In genomic region chr11:52286958-52287305, GRCm38 (mm10) we compare ENCODE assay signal across 14 mouse cellular contexts. TPM values are rescaled to one million over a fixed set of nuclear protein-coding genes. Genes with fewer than 3 reads are reported as not detected.
DNase-seq lines count a peak whose midpoint lies in the region; ATAC-seq lines count a peak whose summit lies in the region.
"Had no signal": no experiment of that assay in that cellular context is flagged by ENCODE, and none has a peak within 500 bp of the region (broad histone marks: within the 10 kb centered on the region; RNA-seq: fewer than 3 reads in every experiment).

No protein-coding gene starts in this region.

- DNase-seq in hindbrain, embryonic 11.5 days (ENCODE audit: low spot score): peak; percentile 15
- peak; percentile 21 to 27 for DNase-seq in thymus, postnatal 36 days
- DNase-seq in thymus, adult 18-20 months: no peak
- DNase-seq in embryonic facial prominence, embryonic 10.5 days (ENCODE audit: low spot score): peak; percentile 62
- DNase-seq in neural tube, embryonic 11.5 days (ENCODE audit: low spot score): peak; percentile 13
- DNase-seq in layer of hippocampus, postnatal 36 days: no peak
- no peak for DNase-seq in spleen, adult 18-20 months
- DNase-seq: cerebellum, adult 8-10 months; heart, postnatal 36 days had no signal

- H3K36me3 ChIP-seq in hindbrain, embryonic 11.5 days (ENCODE audit: control insufficient read depth, insufficient read depth, low read length): no peaks in the 10 kb centered on the region
- H3K36me3 ChIP-seq in hindbrain, embryonic 13.5 days: no peaks in the 10 kb centered on the region
- no peaks in the 10 kb centered on the region for H3K36me3 ChIP-seq in embryonic facial prominence, embryonic 10.5 days (replicated peaks)
- no peaks in the 10 kb centered on the region for H3K36me3 ChIP-seq in neural tube, embryonic 11.5 days (ENCODE audit: control insufficient read depth, insufficient read depth, low read length)
- H3K36me3 ChIP-seq: forebrain, embryonic 15.5 days; intestine, embryonic 15.5 days; lung, embryonic 15.5 days had no signal

- 0 out of 2 replicates have a peak overlapping the region, but pooled peaks have one; percentile 23 for H3K9ac ChIP-seq in hindbrain, embryonic 11.5 days (ENCODE audit: low read depth, low read length)
- H3K9ac ChIP-seq in hindbrain, embryonic 13.5 days: no peak overlapping the region
- H3K9ac ChIP-seq in neural tube, embryonic 11.5 days (ENCODE audit: low read length): no peak overlapping the region
- H3K9ac ChIP-seq: forebrain, embryonic 15.5 days; intestine, embryonic 15.5 days; lung, embryonic 15.5 days had no signal

- no peaks in the 10 kb centered on the region for H3K9me3 ChIP-seq in hindbrain, embryonic 11.5 days (ENCODE audit: control insufficient read depth, low read length)
- no peaks in the 10 kb centered on the region for H3K9me3 ChIP-seq in hindbrain, embryonic 13.5 days
- H3K9me3 ChIP-seq in embryonic facial prominence, embryonic 10.5 days: no peaks in the 10 kb centered on the region
- H3K9me3 ChIP-seq in neural tube, embryonic 11.5 days (ENCODE audit: control insufficient read depth, low read length): no peaks in the 10 kb centered on the region
- H3K9me3 ChIP-seq: forebrain, embryonic 15.5 days; intestine, embryonic 15.5 days; lung, embryonic 15.5 days; megakaryocyte, embryonic 14.5 days had no signal

- no peak overlapping the region for H3K4me3 ChIP-seq in hindbrain, embryonic 11.5 days (ENCODE audit: low read depth, low read length)
- no peak overlapping the region for H3K4me3 ChIP-seq in hindbrain, embryonic 13.5 days
- H3K4me3 ChIP-seq in embryonic facial prominence, embryonic 10.5 days: 0 out of 2 replicates have a peak overlapping the region, but pooled peaks have one; percentile 11
- H3K4me3 ChIP-seq in neural tube, embryonic 11.5 days (ENCODE audit: low read depth, low read length): no peak overlapping the region
- H3K4me3 ChIP-seq: forebrain, embryonic 15.5 days; intestine, embryonic 15.5 days; lung, embryonic 15.5 days; megakaryocyte, embryonic 14.5 days had no signal

- H3K4me1 ChIP-seq in hindbrain, embryonic 11.5 days (replicated peaks; ENCODE audit: control insufficient read depth, insufficient read depth, low read length): peaks cover 6% of the 10 kb centered on the region
- peaks cover 38% of the 10 kb centered on the region for H3K4me1 ChIP-seq in hindbrain, embryonic 13.5 days (replicated peaks)
- H3K4me1 ChIP-seq in embryonic facial prominence, embryonic 10.5 days: peaks cover 58% of the 10 kb centered on the region
- peaks cover 16% of the 10 kb centered on the region for H3K4me1 ChIP-seq in neural tube, embryonic 11.5 days (ENCODE audit: control insufficient read depth, insufficient read depth, low read length)

- no peak for ATAC-seq in hindbrain, embryonic 11.5 days (ENCODE audit: low FRiP score)
- ATAC-seq in hindbrain, embryonic 13.5 days (ENCODE audit: low FRiP score): no peak
- ATAC-seq in neural tube, embryonic 11.5 days (ENCODE audit: insufficient read depth, low FRiP score, low TSS enrichment): no peak
- ATAC-seq: forebrain, embryonic 15.5 days; intestine, embryonic 15.5 days had no signal

- no peak overlapping the region for H3K4me2 ChIP-seq in hindbrain, embryonic 11.5 days (replicated peaks; ENCODE audit: low read depth, low read length)
- H3K4me2 ChIP-seq in hindbrain, embryonic 13.5 days: no peak overlapping the region
- no peak overlapping the region for H3K4me2 ChIP-seq in neural tube, embryonic 11.5 days (ENCODE audit: low read depth)
- H3K4me2 ChIP-seq: forebrain, embryonic 15.5 days; intestine, embryonic 15.5 days; lung, embryonic 15.5 days had no signal

- WGBS in hindbrain, embryonic 11.5 days: 7% methylated on average over 4 of the region's 4 CpGs
- WGBS in hindbrain, embryonic 13.5 days: 8% methylated on average over 4 of the region's 4 CpGs
- WGBS in embryonic facial prominence, embryonic 10.5 days: 7% methylated on average over 4 of the region's 4 CpGs
- WGBS in neural tube, embryonic 11.5 days: 11% methylated on average over 4 of the region's 4 CpGs

- no peak overlapping the region for H3K27ac ChIP-seq in hindbrain, embryonic 11.5 days (ENCODE audit: low read depth, low read length)
- H3K27ac ChIP-seq in hindbrain, embryonic 13.5 days: no peak overlapping the region
- peak overlapping the region; percentile 59; the same call in 1 of the 2 replicates for H3K27ac ChIP-seq in embryonic facial prominence, embryonic 10.5 days (replicated peaks)
- no peak overlapping the region for H3K27ac ChIP-seq in neural tube, embryonic 11.5 days (ENCODE audit: low read depth, low read length)
- H3K27ac ChIP-seq: forebrain, embryonic 15.5 days; intestine, embryonic 15.5 days; lung, embryonic 15.5 days had no signal

- peaks cover 29% of the 10 kb centered on the region for H3K27me3 ChIP-seq in hindbrain, embryonic 11.5 days (ENCODE audit: control insufficient read depth, insufficient read depth, low read length)
- H3K27me3 ChIP-seq in hindbrain, embryonic 13.5 days: peaks cover 50% of the 10 kb centered on the region
- peaks cover 53% of the 10 kb centered on the region for H3K27me3 ChIP-seq in embryonic facial prominence, embryonic 10.5 days (replicated peaks; ENCODE audit: low read depth, poor library complexity, severe bottlenecking)
- H3K27me3 ChIP-seq in neural tube, embryonic 11.5 days (ENCODE audit: control insufficient read depth, insufficient read depth, low read length): peaks cover 20% of the 10 kb centered on the region
- H3K27me3 ChIP-seq: lung, embryonic 15.5 days had no signal

RNA-seq across cellular contexts. Expression of gene Tcf7, which starts 4.1 kb away (rescaled TPM):
- 6.9 and 7.7 TPM in 2 replicates for polyA plus RNA-seq in hindbrain, embryonic 11.5 days (2014; fragmentation: Nextera tagmentation; extraction: Ambion mirVana)
- polyA plus RNA-seq in hindbrain, embryonic 13.5 days (2015; fragmentation: Nextera tagmentation; extraction: Ambion mirVana): 3.2 and 4.7 TPM in 2 replicates
- 11.3 and 13.0 TPM in 2 replicates for polyA plus RNA-seq in embryonic facial prominence, embryonic 10.5 days (2016; fragmentation: Nextera tagmentation; extraction: Ambion mirVana)
- 10.6 and 12.7 TPM in 2 replicates for polyA plus RNA-seq in neural tube, embryonic 11.5 days (2014; fragmentation: Nextera tagmentation; extraction: Ambion mirVana)
- 1 to 10 TPM; 2.6 to 2.9 TPM for total RNA-seq in layer of hippocampus, postnatal 36 days (2021)

RNA-seq across cellular contexts. Expression of gene Skp1a, which starts 55.1 kb away (rescaled TPM):
- 1,030 and 1,116 TPM in 2 replicates for polyA plus RNA-seq in hindbrain, embryonic 11.5 days (2014; fragmentation: Nextera tagmentation; extraction: Ambion mirVana)
- 1,097 and 1,103 TPM in 2 replicates for polyA plus RNA-seq in hindbrain, embryonic 13.5 days (2015; fragmentation: Nextera tagmentation; extraction: Ambion mirVana)
- polyA plus RNA-seq in embryonic facial prominence, embryonic 10.5 days (2016; fragmentation: Nextera tagmentation; extraction: Ambion mirVana): 938 and 966 TPM in 2 replicates
- polyA plus RNA-seq in neural tube, embryonic 11.5 days (2014; fragmentation: Nextera tagmentation; extraction: Ambion mirVana): 915 and 972 TPM in 2 replicates
- 100 to 1,000 TPM; 456 to 518 TPM for total RNA-seq in layer of hippocampus, postnatal 36 days (2021)

Comparison
In these comparisons a context has a peak if more than half of its experiments do, and no peak if none do; other contexts are left out.
1. DNase-seq: peak in hindbrain, embryonic 11.5 days (single experiment), thymus, postnatal 36 days (2 of 2), embryonic facial prominence, embryonic 10.5 days (single experiment) and neural tube, embryonic 11.5 days (single experiment); none in thymus, adult 18-20 months (0 of 2), layer of hippocampus, postnatal 36 days (0 of 2) and spleen, adult 18-20 months (0 of 2).